Mouse (Mus musculus) liver, adult 2 months (tissue): Measurements from ENCODE around the gene Rarg. TPM values are rescaled to one million over a fixed set of nuclear protein-coding genes. Genes with fewer than 3 reads are reported as not detected.

Experiments
- DNase-seq: peaks from one replicate; pipeline ENCODE4 v3.0.0-alpha.2; 2011; ENCODE audit warnings: low read depth, low spot score; ENCODE audit errors: extremely low read depth
- H3K27ac ChIP-seq: fragments of 200-500 bp; replicated peaks from 2 replicates; pipeline ENCODE4 v1.5.1; 2012; ENCODE audit warnings: low read depth, mild to moderate bottlenecking, control low read depth, inconsistent platforms, low read length; ENCODE audit not compliant: insufficient read depth
- H3K27me3 ChIP-seq: fragments of 200-500 bp; 2 replicates; pipeline ENCODE4 v1.6.1; 2012; ENCODE audit warnings: mild to moderate bottlenecking, moderate library complexity, low read length, inconsistent platforms; ENCODE audit not compliant: control insufficient read depth, insufficient read depth
- H3K36me3 ChIP-seq: fragments of 200-500 bp; 2 replicates; pipeline ENCODE4 v1.6.1; 2012; ENCODE audit warnings: low read length, inconsistent platforms; ENCODE audit not compliant: control insufficient read depth, insufficient read depth
- H3K4me1 ChIP-seq: fragments of 200-500 bp; 2 replicates; pipeline ENCODE4 v1.6.1; 2011; ENCODE audit warnings: low read length; ENCODE audit not compliant: control insufficient read depth, insufficient read depth
- H3K4me3 ChIP-seq: fragments of 200-500 bp; 2 replicates; pipeline ENCODE4 v1.5.1; 2011; ENCODE audit warnings: low read depth, mild to moderate bottlenecking, control low read depth, low read length, moderate library complexity; ENCODE audit not compliant: insufficient read depth
- H3K79me2 ChIP-seq: fragments of 200-500 bp; 2 replicates; pipeline ENCODE4 v1.6.1; 2012; ENCODE audit warnings: inconsistent platforms, mild to moderate bottlenecking, low read length, moderate library complexity; ENCODE audit not compliant: control insufficient read depth, insufficient read depth
- H3K9ac ChIP-seq: fragments of 200-500 bp; 2 replicates; pipeline ENCODE4 v1.6.1; 2012; ENCODE audit warnings: low read depth, mild to moderate bottlenecking, control low read depth, inconsistent platforms, low read length
- CTCF ChIP-seq: fragments of 200-500 bp; IDR thresholded peaks from 2 replicates; pipeline ENCODE4 v1.5.1; 2011; ENCODE audit warnings: low read depth, low read length, control low read depth
- POLR2A ChIP-seq: fragments of 200-500 bp; IDR thresholded peaks from 2 replicates; pipeline ENCODE4 v1.6.1; 2011; ENCODE audit warnings: low read length, control low read depth; ENCODE audit not compliant: insufficient read depth; ENCODE audit errors: extremely low read depth
- WGBS: fragments of 180-500 bp; shearing (Covaris S2); methylation state at CpG from one replicate; pipeline ENCODE4 v1.1.7; 2018; 5-methylcytosine and 5-hydroxymethylcytosine counted together
- polyA plus RNA-seq: library from polyadenylated mRNA; depleted of rRNA; stranded (reverse); fragments of >200 nt; gene quantifications from 2 replicates; pipeline ENCODE4 v1.2.3, GENCODE M21; 2012
- total RNA-seq: library from RNA; depleted of rRNA; stranded (reverse); fragments of >200 nt; gene quantifications from 2 replicates; pipeline ENCODE4 v1.2.3, GENCODE M21; 2014

Gene Rarg
- total and polyA plus RNA-seq, 2 experiments, result 1.5 to 6.0 TPM

DNA sequence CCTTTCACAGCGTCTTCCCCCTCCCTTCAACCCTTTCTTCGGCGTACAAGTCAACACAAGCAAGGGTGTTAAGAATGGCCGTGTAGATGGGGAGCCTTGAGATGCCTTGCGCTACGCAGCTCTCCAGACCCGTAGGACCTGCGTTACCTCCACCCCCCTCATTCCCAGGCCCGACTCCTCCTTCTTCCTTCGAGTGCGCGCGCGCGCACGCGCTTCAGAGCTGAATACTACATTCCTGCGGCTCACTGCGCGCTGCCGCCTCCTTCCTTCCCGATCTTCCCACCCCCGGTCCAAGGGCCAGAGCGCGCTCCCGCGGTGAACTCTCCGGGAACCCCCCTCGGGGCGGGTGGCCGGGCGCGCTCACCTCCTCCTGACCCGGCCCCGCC is 10.5 kb downstream of the Rarg start:
- H3K9ac ChIP-seq, result peak overlapping the region; percentile 81
- DNase-seq, result peak; percentile 71

DNA sequence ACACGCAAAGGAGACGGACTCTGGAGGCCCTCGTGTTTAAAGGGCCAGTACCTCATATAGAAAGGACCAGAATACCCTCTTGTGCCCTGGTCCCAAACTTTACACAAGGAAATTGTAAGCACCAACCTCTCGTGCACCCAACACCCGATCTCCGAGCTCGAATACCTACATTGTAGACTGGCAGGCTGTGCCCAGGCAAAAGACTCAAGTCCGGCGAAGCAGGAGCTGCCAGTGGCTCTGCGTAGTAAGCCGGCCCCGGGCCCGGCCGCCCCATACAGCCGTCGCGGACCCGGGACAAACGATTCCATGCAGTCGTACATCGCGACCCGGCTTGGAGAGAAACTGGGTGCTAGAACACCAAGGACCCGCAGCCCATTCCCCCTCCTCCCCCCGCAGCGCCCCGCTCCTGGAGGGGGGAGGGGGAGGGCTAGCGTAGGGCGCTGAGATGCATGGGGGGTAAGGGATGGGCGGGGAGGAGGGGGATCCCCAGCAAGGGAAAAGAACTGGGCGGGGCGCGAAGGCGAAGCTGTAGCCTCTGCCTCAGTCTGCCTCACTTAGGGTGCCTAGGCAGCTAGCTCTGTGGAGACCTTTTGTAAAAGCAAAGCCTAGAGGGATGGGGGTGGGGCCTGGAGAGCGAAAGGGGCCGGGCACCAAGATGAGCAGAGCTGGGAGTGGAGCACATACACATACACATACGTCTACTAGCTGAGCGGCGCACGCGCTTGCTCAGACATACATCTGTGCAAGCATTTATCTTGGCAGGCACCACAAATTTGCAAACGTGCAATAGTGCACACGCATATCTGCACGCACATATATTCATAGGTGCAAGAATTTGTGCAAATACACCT is 11.2 kb downstream of the Rarg start:
- peak overlapping the region; percentile 74 for H3K4me3 ChIP-seq
- no peaks in the 10 kb centered on the region for H3K79me2 ChIP-seq
- under 1% methylated on average over 41 of the region's 44 CpGs for WGBS
- H3K4me1 ChIP-seq, result peaks cover 6% of the 10 kb centered on the region; the same call in 1 of the 2 replicates
- no peaks in the 10 kb centered on the region for H3K27me3 ChIP-seq
- no peaks in the 10 kb centered on the region for H3K36me3 ChIP-seq
- TF ChIP-seq CTCF, result no peak
- peak; percentile 32; the same call in 1 of the 2 replicates for TF ChIP-seq POLR2A
- H3K27ac ChIP-seq, result peak overlapping the region; percentile 79
- peak overlapping the region; percentile 81 for H3K9ac ChIP-seq
- DNase-seq, result peak; percentile 42

More for the DNA sequence above, 10.5 kb downstream of the Rarg start:
- no peaks in the 10 kb centered on the region for H3K27me3 ChIP-seq
- H3K4me3 ChIP-seq, result peak overlapping the region; percentile 74
- TF ChIP-seq POLR2A (0 out of 2 replicates have a peak, but pooled peaks have one; percentile 19), CTCF (no peak)
- peaks cover 4% of the 10 kb centered on the region; the same call in 1 of the 2 replicates for H3K4me1 ChIP-seq
- H3K36me3 ChIP-seq, result no peaks in the 10 kb centered on the region
- peak overlapping the region; percentile 62 for H3K27ac ChIP-seq
- under 1% methylated on average over 35 of the region's 35 CpGs for WGBS
- H3K79me2 ChIP-seq, result no peaks in the 10 kb centered on the region

DNA sequence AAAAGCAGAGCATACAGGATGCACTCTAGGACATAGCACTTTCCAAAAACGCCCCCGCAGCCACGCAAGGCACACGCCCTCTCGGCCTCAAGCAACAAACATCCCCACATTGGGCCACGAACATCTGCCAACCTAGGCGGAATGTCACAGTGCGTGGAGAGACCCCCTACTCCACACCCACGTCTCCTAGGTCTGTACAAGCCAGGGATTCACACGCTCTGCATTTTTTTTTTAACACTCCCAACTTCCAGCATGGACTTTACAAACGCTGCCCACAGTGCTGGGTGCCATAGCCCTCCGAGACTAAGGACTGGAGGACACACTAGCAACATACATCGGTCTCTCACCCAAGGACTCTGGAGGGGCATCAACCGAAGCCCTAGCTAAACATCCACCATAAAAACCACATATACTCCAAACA is 11.8 kb downstream of the Rarg start:
- Histone ChIP-seq H3K79me2 (no peaks in the 10 kb centered on the region), H3K4me1 (peaks cover 8% of the 10 kb centered on the region; the same call in 1 of the 2 replicates), H3K27ac (peak overlapping the region; percentile 79), H3K9ac (peak overlapping the region; percentile 81), H3K36me3 (no peaks in the 10 kb centered on the region), H3K27me3 (no peaks in the 10 kb centered on the region), H3K4me3 (peak overlapping the region; percentile 74)
- DNase-seq, result no peak
- 11% methylated on average over 14 of the region's 14 CpGs for WGBS
- no peak for TF ChIP-seq POLR2A
- TF ChIP-seq CTCF, result no peak

DNA sequence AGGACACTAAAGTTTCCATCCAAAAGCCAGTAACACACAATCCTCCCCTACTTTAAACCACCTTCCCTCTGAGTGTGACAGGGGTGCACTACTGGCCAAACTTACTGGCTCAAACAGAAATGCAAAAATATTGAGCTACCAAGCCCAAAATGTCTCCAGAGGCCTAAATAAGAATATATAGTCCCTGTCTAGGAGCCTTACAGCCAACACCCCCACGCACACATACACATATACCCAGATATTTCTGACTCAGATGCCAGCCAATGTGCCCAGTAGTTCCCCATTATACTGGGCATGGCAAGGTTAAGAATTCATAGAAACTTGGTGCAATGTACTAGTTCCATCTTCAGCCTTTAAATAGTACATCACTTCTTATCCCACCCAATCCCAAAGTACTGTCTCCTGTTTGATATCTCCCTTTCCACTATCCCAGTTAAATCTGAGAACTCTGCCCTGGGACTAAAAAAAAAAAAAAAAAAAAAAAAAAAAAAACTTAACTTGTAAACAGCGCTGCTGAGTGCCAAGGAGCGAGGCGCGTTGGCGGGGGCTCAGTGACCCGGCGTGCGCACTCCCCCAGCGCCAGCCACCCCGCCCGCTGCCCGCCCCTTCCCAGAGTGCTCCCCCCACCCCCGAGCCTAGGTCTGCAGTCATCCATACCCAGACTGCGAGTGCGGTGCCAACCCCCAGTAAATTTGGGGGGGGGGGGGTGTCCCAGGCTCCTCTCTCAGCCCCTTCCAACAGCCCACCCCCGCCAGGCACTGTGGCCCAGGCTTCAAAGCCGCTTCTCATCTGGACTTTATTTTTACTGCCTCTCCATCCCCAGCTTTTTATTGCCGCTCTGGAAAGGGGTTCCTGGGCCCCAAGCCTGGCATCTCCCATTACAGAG is 12.8 kb downstream of the Rarg start:
- DNase-seq, result no peak
- Histone ChIP-seq H3K4me3 (peak overlapping the region; percentile 74), H3K79me2 (no peaks in the 10 kb centered on the region), H3K27me3 (no peaks in the 10 kb centered on the region), H3K36me3 (no peaks in the 10 kb centered on the region), H3K4me1 (peaks cover 8% of the 10 kb centered on the region; the same call in 1 of the 2 replicates), H3K27ac (peak overlapping the region; percentile 79), H3K9ac (peak overlapping the region; percentile 81)
- 34% methylated on average over 19 of the region's 19 CpGs for WGBS
- TF ChIP-seq CTCF (no peak), POLR2A (no peak)

DNA sequence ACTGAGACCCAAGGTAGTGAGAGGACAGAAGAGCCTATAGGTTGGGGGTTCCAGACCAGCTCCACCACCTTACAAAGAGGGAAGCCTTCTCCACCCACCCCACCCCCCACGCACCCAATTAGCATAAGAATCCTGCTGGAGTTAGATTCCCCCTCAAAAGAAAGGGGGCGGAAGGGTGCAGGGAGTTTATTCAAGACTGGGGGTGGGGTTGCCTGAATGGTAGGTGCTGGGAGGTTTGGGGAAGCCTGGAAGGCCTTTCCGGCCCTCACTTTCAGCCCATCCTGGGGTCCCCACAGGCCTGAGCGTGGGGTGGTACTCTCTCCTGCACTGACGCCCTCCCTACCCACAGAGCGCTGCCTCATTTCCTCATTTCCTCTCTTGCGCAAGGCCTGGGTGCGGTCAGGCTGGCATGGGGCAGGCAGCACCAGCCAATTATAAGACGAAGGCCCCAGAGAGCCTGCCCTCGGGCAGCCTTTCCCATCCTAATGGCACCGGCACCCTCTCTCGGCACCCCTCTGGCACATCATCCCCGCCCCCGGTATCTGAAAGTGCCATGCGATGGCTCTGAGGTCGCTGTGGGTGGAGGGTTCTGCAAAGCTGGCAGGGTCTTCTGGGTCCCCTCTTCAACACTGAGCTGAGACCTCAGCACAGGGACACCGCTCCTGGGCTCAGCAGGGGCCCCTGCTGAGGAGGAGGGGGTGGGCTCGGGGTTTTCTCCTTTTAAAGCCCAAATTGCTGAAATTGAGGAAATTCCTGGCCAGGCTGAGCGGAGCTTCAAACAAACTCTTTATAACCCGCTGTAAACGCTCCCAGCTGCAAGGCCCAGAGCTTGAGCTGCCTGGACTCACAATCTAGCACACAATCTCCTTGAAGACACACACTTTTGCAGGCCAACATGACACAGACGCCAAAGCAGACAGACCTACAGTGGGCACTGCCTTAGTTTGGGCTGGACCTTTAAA is 13.8 kb downstream of the Rarg start:
- H3K27ac ChIP-seq, result peak overlapping the region; percentile 79
- H3K9ac ChIP-seq, result peak overlapping the region; percentile 42
- peak; percentile 46 for DNase-seq
- no peaks in the 10 kb centered on the region for H3K27me3 ChIP-seq
- peaks cover 8% of the 10 kb centered on the region; the same call in 1 of the 2 replicates for H3K4me1 ChIP-seq
- WGBS, result 21% methylated on average over 22 of the region's 22 CpGs
- H3K4me3 ChIP-seq, result peak overlapping the region; percentile 40
- TF ChIP-seq POLR2A (no peak), CTCF (no peak)
- no peaks in the 10 kb centered on the region; the same call in 1 of the 2 replicates for H3K36me3 ChIP-seq
- no peaks in the 10 kb centered on the region for H3K79me2 ChIP-seq
